Mouse (Mus musculus): ENCODE data around the gene Gse1. TPM values are rescaled to one million over a fixed set of nuclear protein-coding genes. Genes with fewer than 3 reads are reported as not detected.

Gene Gse1
- polyA plus RNA-seq, 1 experiment from 2014 or later, result 23.9 TPM

GRCm38 (mm10) chr8:120553441-120554123 lies 325.3 kb downstream of the Gse1 start:
- WGBS, result 88% methylated on average over 24 of the region's 24 CpGs
- Histone ChIP-seq H3K4me3 (replicated peaks; ENCODE audit: low read length) (no peak overlapping the region), H3K9ac (no peak overlapping the region), H3K4me1 (replicated peaks; ENCODE audit: control insufficient read depth, insufficient read depth, low read length) (peaks cover 79% of the 10 kb centered on the region), H3K9me3 (ENCODE audit: control insufficient read depth, low read length) (no peaks in the 10 kb centered on the region), H3K27ac (no peak overlapping the region), H3K27me3 (ENCODE audit: control insufficient read depth, insufficient read depth, low read length) (no peaks in the 10 kb centered on the region), H3K36me3 (replicated peaks; ENCODE audit: control insufficient read depth, insufficient read depth) (no peaks in the 10 kb centered on the region; the same call in 1 of the 2 replicates), H3K4me2 (replicated peaks) (no peak overlapping the region)
- no peak for DNase-seq (ENCODE audit: low spot score)
- no peak for ATAC-seq (ENCODE audit: low FRiP score)

GRCm38 (mm10) chr8:120554466-120555039 lies 326.3 kb downstream of the Gse1 start:
- 85% methylated on average over 18 of the region's 18 CpGs for WGBS
- H3K4me1 ChIP-seq (replicated peaks; ENCODE audit: control insufficient read depth, insufficient read depth, low read length), result peaks cover 79% of the 10 kb centered on the region
- no peak overlapping the region for H3K27ac ChIP-seq
- H3K9ac ChIP-seq, result no peak overlapping the region
- no peaks in the 10 kb centered on the region for H3K27me3 ChIP-seq (ENCODE audit: control insufficient read depth, insufficient read depth, low read length)
- H3K4me2 ChIP-seq (replicated peaks), result no peak overlapping the region
- H3K9me3 ChIP-seq (ENCODE audit: control insufficient read depth, low read length), result no peaks in the 10 kb centered on the region
- no peaks in the 10 kb centered on the region; the same call in 1 of the 2 replicates for H3K36me3 ChIP-seq (replicated peaks; ENCODE audit: control insufficient read depth, insufficient read depth)
- H3K4me3 ChIP-seq (replicated peaks; ENCODE audit: low read length), result no peak overlapping the region
- ATAC-seq (ENCODE audit: low FRiP score), result no peak
- DNase-seq (ENCODE audit: low spot score), result no peak

DNA sequence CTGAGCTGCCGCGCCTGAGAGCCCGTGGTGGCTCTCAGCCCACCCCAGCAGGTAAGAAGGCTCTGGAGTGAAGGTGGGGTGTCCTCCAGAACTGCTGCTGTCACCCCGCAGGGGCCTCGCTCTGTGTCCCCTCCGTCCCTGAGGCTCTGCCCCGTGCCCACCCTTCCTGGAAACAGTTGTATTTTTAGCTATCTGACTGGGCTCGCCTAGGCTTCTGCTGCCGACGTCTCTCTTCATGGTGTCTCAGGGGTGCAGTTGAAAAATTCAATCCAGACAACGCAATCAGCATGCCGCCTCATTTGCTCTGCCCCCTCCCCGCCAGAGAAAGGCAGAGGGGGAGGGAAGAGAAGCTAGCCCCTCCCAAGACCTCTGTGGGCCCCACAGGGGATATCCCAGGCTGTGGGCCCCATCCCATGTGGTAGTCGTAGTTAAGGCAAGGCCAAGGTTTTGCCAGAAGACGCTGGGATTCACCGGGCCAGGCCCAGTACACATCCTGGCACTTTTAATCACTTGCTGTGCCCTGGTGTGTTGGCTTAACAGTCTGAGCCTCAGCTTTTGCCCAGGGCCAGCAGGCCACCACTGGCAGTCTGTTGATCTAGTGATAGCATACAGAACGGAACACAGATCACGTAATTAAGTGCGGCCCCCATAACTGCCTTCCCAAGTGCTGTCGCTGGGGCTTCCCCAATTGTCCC lies 328.1 kb downstream of the Gse1 start:
- Histone ChIP-seq H3K4me1 (replicated peaks; ENCODE audit: control insufficient read depth, insufficient read depth, low read length) (peaks cover 79% of the 10 kb centered on the region), H3K27ac (peak overlapping the region; percentile 69), H3K9me3 (ENCODE audit: control insufficient read depth, low read length) (no peaks in the 10 kb centered on the region), H3K9ac (0 out of 2 replicates have a peak overlapping the region, but pooled peaks have one; percentile 24), H3K4me2 (replicated peaks) (peak overlapping the region; percentile 17; the same call in 1 of the 2 replicates), H3K27me3 (ENCODE audit: control insufficient read depth, insufficient read depth, low read length) (no peaks in the 10 kb centered on the region), H3K4me3 (replicated peaks; ENCODE audit: low read length) (no peak overlapping the region), H3K36me3 (replicated peaks; ENCODE audit: control insufficient read depth, insufficient read depth) (no peaks in the 10 kb centered on the region; the same call in 1 of the 2 replicates)
- DNase-seq (ENCODE audit: low spot score), result no peak
- ATAC-seq (ENCODE audit: low FRiP score), result no peak
- WGBS, result 41% methylated on average over 20 of the region's 20 CpGs

DNA sequence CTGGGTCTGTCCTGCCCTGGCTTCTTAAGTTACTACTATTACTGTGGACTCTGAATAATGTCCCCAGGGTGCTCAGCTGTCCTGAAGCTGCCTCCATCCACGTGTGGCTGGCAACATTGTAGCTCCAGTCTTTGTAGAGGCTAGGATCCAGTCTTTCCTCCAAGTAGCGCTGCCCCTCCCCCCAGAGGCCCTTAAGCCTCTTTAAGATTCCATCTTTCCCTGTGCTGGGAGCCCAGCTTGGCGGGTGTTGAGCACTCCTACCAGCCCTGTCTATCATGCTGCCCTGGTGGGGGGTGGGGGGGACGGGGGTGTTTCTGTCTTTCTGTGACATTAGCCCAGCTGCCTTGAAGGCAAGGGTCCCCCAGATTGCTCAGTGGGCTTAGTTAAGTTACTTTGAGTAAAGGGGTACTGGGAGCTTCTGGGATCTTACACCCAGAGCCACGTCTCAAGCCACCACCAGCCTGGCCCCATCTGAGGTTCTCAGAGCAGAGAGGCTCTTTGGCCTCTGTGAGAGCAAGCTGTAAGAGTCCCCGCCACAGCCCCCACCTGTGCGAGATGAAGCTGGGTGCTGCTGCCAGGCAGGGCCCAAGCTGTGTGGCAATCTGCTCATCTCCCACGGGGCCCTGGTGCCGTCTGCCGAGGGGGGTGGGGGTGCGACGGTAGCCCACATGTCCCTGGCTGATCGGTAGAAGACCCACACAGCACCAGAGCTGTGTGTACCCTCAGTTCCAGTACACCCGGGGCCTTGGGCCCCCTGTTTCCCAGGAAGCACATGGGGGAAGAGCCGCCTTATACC lies 329.1 kb downstream of the Gse1 start:
- no peaks in the 10 kb centered on the region for H3K27me3 ChIP-seq (ENCODE audit: control insufficient read depth, insufficient read depth, low read length)
- ATAC-seq (ENCODE audit: low FRiP score) (no peak), DNase-seq (ENCODE audit: low spot score) (no peak)
- no peak overlapping the region for H3K4me2 ChIP-seq (replicated peaks)
- peaks cover 78% of the 10 kb centered on the region for H3K4me1 ChIP-seq (replicated peaks; ENCODE audit: control insufficient read depth, insufficient read depth, low read length)
- 46% methylated on average over 15 of the region's 15 CpGs for WGBS
- no peaks in the 10 kb centered on the region; the same call in 1 of the 2 replicates for H3K36me3 ChIP-seq (replicated peaks; ENCODE audit: control insufficient read depth, insufficient read depth)
- no peak overlapping the region; the same call in 1 of the 2 replicates for H3K9ac ChIP-seq
- H3K4me3 ChIP-seq (replicated peaks; ENCODE audit: low read length), result no peak overlapping the region
- H3K9me3 ChIP-seq (ENCODE audit: control insufficient read depth, low read length), result no peaks in the 10 kb centered on the region
- 0 out of 2 replicates have a peak overlapping the region, but pooled peaks have one; percentile 32 for H3K27ac ChIP-seq

DNA sequence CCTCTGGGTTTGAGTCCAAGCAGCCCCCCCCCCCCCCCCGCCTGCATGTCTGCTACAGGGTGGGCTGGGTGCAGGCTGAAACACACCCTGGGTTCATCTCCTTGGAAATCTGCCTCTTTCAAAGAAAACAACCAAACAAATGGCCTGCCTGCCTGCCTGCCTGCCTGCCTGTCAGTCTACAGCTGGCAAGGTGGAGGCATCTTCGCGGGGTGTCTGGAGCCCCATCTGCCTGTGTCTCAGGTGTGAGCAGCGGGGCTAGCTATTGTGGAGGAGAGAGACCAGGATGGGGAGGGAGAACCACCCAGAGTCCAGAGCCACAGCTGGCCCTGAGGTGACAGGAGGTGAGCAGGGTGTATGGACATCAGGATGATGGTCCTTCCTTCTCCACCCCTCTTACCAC lies 329.9 kb downstream of the Gse1 start:
- Histone ChIP-seq H3K9me3 (ENCODE audit: control insufficient read depth, low read length) (no peaks in the 10 kb centered on the region), H3K27me3 (ENCODE audit: control insufficient read depth, insufficient read depth, low read length) (no peaks in the 10 kb centered on the region), H3K4me1 (replicated peaks; ENCODE audit: control insufficient read depth, insufficient read depth, low read length) (peaks cover 82% of the 10 kb centered on the region), H3K4me3 (replicated peaks; ENCODE audit: low read length) (no peak overlapping the region), H3K36me3 (replicated peaks; ENCODE audit: control insufficient read depth, insufficient read depth) (no peaks in the 10 kb centered on the region; the same call in 1 of the 2 replicates), H3K27ac (no peak overlapping the region), H3K4me2 (replicated peaks) (no peak overlapping the region), H3K9ac (no peak overlapping the region)
- ATAC-seq (ENCODE audit: low FRiP score) (no peak), DNase-seq (ENCODE audit: low spot score) (no peak)
- WGBS, result 61% methylated on average over 4 of the region's 4 CpGs

- Histone ChIP-seq H3K4me3 (replicated peaks; ENCODE audit: low read length) (no peak overlapping the region), H3K36me3 (replicated peaks; ENCODE audit: control insufficient read depth, insufficient read depth) (no peaks in the 10 kb centered on the region; the same call in 1 of the 2 replicates), H3K4me2 (replicated peaks) (no peak overlapping the region; the same call in 1 of the 2 replicates), H3K9me3 (ENCODE audit: control insufficient read depth, low read length) (no peaks in the 10 kb centered on the region), H3K27me3 (ENCODE audit: control insufficient read depth, insufficient read depth, low read length) (no peaks in the 10 kb centered on the region), H3K4me1 (replicated peaks; ENCODE audit: control insufficient read depth, insufficient read depth, low read length) (peaks cover 94% of the 10 kb centered on the region), H3K27ac (peak overlapping the region; percentile 64), H3K9ac (peak overlapping the region; percentile 42; the same call in 1 of the 2 replicates)
- DNase-seq (ENCODE audit: low spot score), result no peak
- ATAC-seq (ENCODE audit: low FRiP score), result peak; percentile 2; the same call in 1 of the 2 replicates
- WGBS, result 8% methylated on average over 11 of the region's 11 CpGs
Measured at GRCm38 (mm10) chr8:120559654-120560053, 331.4 kb downstream of the Gse1 start.

DNA sequence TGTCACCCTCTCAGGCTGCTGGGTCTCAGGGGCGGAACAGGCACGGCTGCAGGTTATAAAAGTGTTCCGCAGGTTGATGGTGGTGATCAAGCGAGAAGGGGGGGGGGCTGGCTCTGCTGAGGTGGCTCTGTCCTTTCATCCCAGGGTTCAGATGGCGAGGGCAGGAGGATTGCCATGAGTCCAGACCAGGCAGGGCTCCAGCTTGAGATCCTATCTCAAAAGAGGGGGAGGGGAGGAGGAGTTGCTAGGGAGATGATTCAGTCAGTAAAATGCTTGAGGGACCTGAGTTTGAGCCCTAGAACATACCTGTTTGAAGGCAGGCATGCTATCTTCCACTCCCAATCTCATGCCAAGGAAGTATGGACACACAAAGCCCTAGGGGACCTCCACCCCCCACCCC lies 332.3 kb downstream of the Gse1 start:
- Histone ChIP-seq H3K4me2 (replicated peaks) (no peak overlapping the region), H3K27ac (0 out of 2 replicates have a peak overlapping the region, but pooled peaks have one; percentile 64)
- WGBS, result 81% methylated on average over 5 of the region's 5 CpGs

DNA sequence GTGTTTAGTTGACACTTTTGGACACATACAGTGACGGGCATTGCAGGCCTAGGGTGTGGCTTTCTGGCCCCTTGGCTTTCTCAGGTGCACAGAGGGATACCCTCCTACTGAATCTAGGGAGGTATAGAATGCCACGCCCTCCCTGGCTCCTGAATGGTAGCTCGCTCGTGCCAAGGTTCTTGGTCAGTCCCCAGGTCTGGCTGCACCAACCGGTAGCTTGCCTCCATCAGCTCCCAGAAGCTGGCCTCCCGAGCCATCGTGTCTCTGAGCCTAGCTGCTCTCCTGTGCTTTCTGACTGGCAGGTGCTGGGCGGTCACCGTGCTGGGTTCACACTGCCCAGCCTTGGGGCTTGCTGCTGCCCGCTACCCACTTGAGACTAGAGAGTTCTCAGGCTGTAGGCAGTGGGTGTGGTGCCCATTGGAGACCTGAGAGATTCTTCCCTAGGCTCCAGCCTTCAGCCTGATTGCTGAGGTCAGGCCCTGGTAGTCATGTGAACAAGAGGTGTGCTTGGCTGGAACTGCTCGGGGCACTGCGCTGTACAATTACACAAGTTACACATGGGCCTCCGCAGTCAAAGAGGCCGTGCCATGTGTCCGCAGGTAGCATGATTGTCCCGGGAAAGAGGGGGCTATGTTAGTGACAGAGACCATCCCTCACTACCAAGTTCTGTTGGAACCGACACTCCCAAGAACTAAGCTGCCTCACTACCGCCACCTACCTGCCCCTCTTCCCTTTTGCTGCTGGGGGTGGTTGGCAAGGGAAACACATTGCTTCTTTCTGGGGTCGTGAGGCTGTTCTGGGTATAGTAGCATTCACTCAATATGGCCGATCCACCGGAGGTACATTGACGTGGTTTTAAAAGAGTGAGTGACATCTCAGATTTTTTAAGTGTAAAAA lies 333.5 kb downstream of the Gse1 start:
- Histone ChIP-seq H3K36me3 (replicated peaks; ENCODE audit: control insufficient read depth, insufficient read depth) (peaks cover 8% of the 10 kb centered on the region), H3K9me3 (ENCODE audit: control insufficient read depth, low read length) (no peaks in the 10 kb centered on the region), H3K4me3 (replicated peaks; ENCODE audit: low read length) (no peak overlapping the region), H3K27ac (peak overlapping the region; percentile 12; the same call in 1 of the 2 replicates), H3K27me3 (ENCODE audit: control insufficient read depth, insufficient read depth, low read length) (no peaks in the 10 kb centered on the region), H3K9ac (no peak overlapping the region), H3K4me1 (replicated peaks; ENCODE audit: control insufficient read depth, insufficient read depth, low read length) (peaks cover 94% of the 10 kb centered on the region), H3K4me2 (replicated peaks) (no peak overlapping the region)
- 81% methylated on average over 22 of the region's 22 CpGs for WGBS
- DNase-seq (ENCODE audit: low spot score) (no peak), ATAC-seq (ENCODE audit: low FRiP score) (no peak)

More for the DNA sequence above, 332.3 kb downstream of the Gse1 start:
- no peaks in the 10 kb centered on the region for H3K27me3 ChIP-seq (ENCODE audit: control insufficient read depth, insufficient read depth, low read length)
- no peaks in the 10 kb centered on the region for H3K9me3 ChIP-seq (ENCODE audit: control insufficient read depth, low read length)
- no peaks in the 10 kb centered on the region; the same call in 1 of the 2 replicates for H3K36me3 ChIP-seq (replicated peaks; ENCODE audit: control insufficient read depth, insufficient read depth)
- no peak for DNase-seq (ENCODE audit: low spot score)
- H3K9ac ChIP-seq, result peak overlapping the region; percentile 42; the same call in 1 of the 2 replicates
- no peak for ATAC-seq (ENCODE audit: low FRiP score)
- no peak overlapping the region for H3K4me3 ChIP-seq (replicated peaks; ENCODE audit: low read length)
- peaks cover 98% of the 10 kb centered on the region for H3K4me1 ChIP-seq (replicated peaks; ENCODE audit: control insufficient read depth, insufficient read depth, low read length)
